Mouse (Mus musculus) limb, embryonic 15.5 days (tissue): ENCODE measurements around the gene Stx5a. TPM values are rescaled to one million over a fixed set of nuclear protein-coding genes. Genes with fewer than 3 reads are reported as not detected.

Experiments
- ATAC-seq: fragments of 200-750 bp; cut with Nextera tagmentation; 2 replicates; pipeline ENCODE4 v1.8.0; 2017; ENCODE audit warnings: low read depth, moderate TSS enrichment; ENCODE audit not compliant: insufficient number of reproducible peaks, low FRiP score, low TSS enrichment
- H3K27ac ChIP-seq: fragments of 300-500 bp; sonication (generic); 2 replicates; pipeline ENCODE4 v1.5.1; 2015; ENCODE audit warnings: moderate library complexity, mild to moderate bottlenecking, inconsistent platforms
- H3K27me3 ChIP-seq: fragments of 300-500 bp; sonication (generic); 2 replicates; pipeline ENCODE4 v1.6.1; 2015; ENCODE audit warnings: inconsistent platforms
- H3K36me3 ChIP-seq: fragments of 300-500 bp; sonication (generic); 2 replicates; pipeline ENCODE4 v1.6.1; 2015; ENCODE audit warnings: inconsistent platforms
- H3K4me1 ChIP-seq: fragments of 300-500 bp; sonication (generic); 2 replicates; pipeline ENCODE4 v1.6.1; 2015; ENCODE audit warnings: inconsistent platforms
- H3K4me2 ChIP-seq: fragments of 300-500 bp; sonication (generic); 2 replicates; pipeline ENCODE4 v1.6.1; 2015; ENCODE audit warnings: mild to moderate bottlenecking, inconsistent platforms
- H3K4me3 ChIP-seq: fragments of 300-500 bp; sonication (generic); 2 replicates; pipeline ENCODE4 v1.5.1; 2015; ENCODE audit warnings: mild to moderate bottlenecking, inconsistent platforms
- H3K9ac ChIP-seq: fragments of 300-500 bp; sonication (generic); 2 replicates; pipeline ENCODE4 v1.6.1; 2015; ENCODE audit warnings: inconsistent platforms
- H3K9me3 ChIP-seq: fragments of 300-500 bp; sonication (generic); 2 replicates; pipeline ENCODE4 v1.6.1; 2016; ENCODE audit warnings: inconsistent platforms
- WGBS: fragments of 180-500 bp; shearing (Covaris S2); methylation state at CpG from one replicate; pipeline ENCODE4 v1.1.7; 2015; 5-methylcytosine and 5-hydroxymethylcytosine counted together
- polyA plus RNA-seq: library from polyadenylated mRNA; unstranded; fragments of >200 nt; fragmentation: Nextera tagmentation; extraction: Ambion mirVana; gene quantifications from 2 replicates; pipeline ENCODE4 v1.2.1, GENCODE M21; 2015

Gene Stx5a
- polyA plus RNA-seq, 1 experiment from 2014 or later = 185 TPM

DNA sequence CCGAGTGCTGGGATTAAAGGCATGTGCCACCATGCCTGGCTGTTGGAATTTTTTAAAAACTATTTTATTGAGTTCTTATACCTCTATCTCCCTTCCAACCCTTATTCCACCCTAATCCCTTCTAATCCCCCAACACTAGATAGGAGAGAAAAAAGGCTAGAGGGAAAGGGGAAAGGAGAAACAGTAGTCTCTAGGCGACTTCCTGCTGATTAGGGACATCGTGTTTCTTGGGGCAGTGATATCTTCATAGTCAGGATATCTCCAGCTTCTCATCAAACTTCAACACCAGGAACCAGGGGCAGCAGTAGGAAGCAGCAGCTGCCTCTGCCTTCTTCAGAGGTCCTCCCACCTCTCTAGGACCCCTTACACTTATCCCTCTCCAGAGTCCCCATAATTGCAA is 6.9 kb upstream of the Stx5a start:
- peaks cover 18% of the 10 kb centered on the region; the same call in 1 of the 2 replicates for H3K4me1 ChIP-seq
- WGBS = 72% methylated on average over 3 of the region's 3 CpGs
- H3K27me3 ChIP-seq = no peaks in the 10 kb centered on the region
- no peak overlapping the region for H3K27ac ChIP-seq
- H3K36me3 ChIP-seq = peaks cover 18% of the 10 kb centered on the region
- ATAC-seq = no peak
- no peak overlapping the region for H3K4me3 ChIP-seq
- H3K9me3 ChIP-seq = no peaks in the 10 kb centered on the region
- H3K4me2 ChIP-seq = no peak overlapping the region
- no peak overlapping the region for H3K9ac ChIP-seq

- Histone ChIP-seq H3K4me3 (peak within 1 kb of the TSS; percentile 84), H3K4me1 (peaks cover 21% of the 10 kb centered on the region), H3K9ac (peak within 1 kb of the TSS; percentile 69), H3K36me3 (peaks cover 31% of the 10 kb centered on the region), H3K27ac (peak within 1 kb of the TSS; percentile 47), H3K4me2 (peak within 1 kb of the TSS; percentile 69), H3K9me3 (no peaks in the 10 kb centered on the region), H3K27me3 (no peaks in the 10 kb centered on the region)
- ATAC-seq = peak; percentile 90
- under 1% methylated on average over 32 of the region's 32 CpGs for WGBS
Measured at GRCm38 (mm10) chr19:8735389-8736159, 5.6 kb upstream of the Stx5a start, which contains the start of gene Wdr74. TSS of gene Wdr74 (plus strand) at chr19:8735827.

DNA sequence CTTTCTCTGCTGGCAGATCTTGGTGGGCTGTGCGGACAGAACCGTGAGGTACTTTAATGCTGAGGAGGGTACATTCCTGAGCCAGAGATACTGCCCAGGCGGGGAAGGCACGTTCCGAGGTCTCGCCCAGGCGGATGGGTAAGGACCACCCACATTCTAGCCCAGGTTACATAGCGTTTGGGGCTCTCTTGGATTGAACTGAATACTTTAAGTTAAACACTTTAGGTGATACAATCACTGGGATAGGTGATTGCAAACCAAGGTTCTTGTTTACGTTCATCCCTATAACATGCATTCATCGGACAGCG is 5.1 kb upstream of the Stx5a start:
- Histone ChIP-seq H3K27ac (peak overlapping the region; percentile 47), H3K36me3 (peaks cover 33% of the 10 kb centered on the region), H3K4me2 (peak overlapping the region; percentile 69), H3K4me1 (peaks cover 27% of the 10 kb centered on the region), H3K9me3 (no peaks in the 10 kb centered on the region), H3K9ac (peak overlapping the region; percentile 69), H3K27me3 (no peaks in the 10 kb centered on the region), H3K4me3 (peak overlapping the region; percentile 84)
- no peak for ATAC-seq
- WGBS = 2% methylated on average over 11 of the region's 11 CpGs

GRCm38 (mm10) chr19:8738911-8739310 is 2.3 kb upstream of the Stx5a start:
- Histone ChIP-seq H3K9me3 (no peaks in the 10 kb centered on the region), H3K36me3 (peaks cover 47% of the 10 kb centered on the region)

DNA sequence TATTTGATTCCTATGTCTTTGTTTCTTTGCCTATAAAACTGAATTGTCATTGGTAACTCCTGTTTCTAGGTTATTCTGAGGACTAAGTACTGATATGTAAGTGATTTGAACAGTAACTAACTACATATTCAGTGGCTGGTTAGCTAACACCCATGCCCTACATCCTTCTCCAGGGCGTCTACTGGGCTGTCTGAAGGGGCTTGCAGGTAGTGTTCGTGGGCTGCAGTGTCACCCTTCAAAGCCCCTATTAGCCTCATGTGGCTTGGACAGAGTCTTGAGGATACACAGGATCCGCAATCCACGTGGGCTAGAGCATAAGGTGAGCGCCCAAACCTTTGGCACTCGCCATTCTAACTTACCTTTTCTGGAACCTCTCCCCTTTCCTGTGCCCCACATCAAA is 1.6 kb upstream of the Stx5a start:
- Histone ChIP-seq H3K4me1 (peaks cover 40% of the 10 kb centered on the region), H3K9me3 (no peaks in the 10 kb centered on the region), H3K36me3 (peaks cover 53% of the 10 kb centered on the region), H3K4me3 (no peak overlapping the region), H3K27me3 (no peaks in the 10 kb centered on the region), H3K9ac (no peak overlapping the region), H3K27ac (no peak overlapping the region), H3K4me2 (no peak overlapping the region)
- WGBS = 95% methylated on average over 6 of the region's 6 CpGs
- no peak for ATAC-seq

More at GRCm38 (mm10) chr19:8738911-8739310, 2.3 kb upstream of the Stx5a start:
- H3K27ac ChIP-seq = no peak overlapping the region
- H3K4me3 ChIP-seq = no peak overlapping the region
- H3K4me1 ChIP-seq = peaks cover 40% of the 10 kb centered on the region
- WGBS = 92% methylated on average over 7 of the region's 7 CpGs
- H3K4me2 ChIP-seq = no peak overlapping the region
- no peaks in the 10 kb centered on the region for H3K27me3 ChIP-seq
- ATAC-seq = no peak
- H3K9ac ChIP-seq = no peak overlapping the region

GRCm38 (mm10) chr19:8740603-8741002 is 610 bp upstream of the Stx5a start, which contains the start of gene 1700092M07Rik:
TSS of gene 1700092M07Rik (plus strand) at chr19:8740718.
- peaks cover 63% of the 10 kb centered on the region for H3K36me3 ChIP-seq
- ATAC-seq = no peak; the same call in 1 of the 2 replicates

GRCm38 (mm10) chr19:8742176-8742575 is 963 bp downstream of the Stx5a start:
- 18% methylated on average over 14 of the region's 14 CpGs for WGBS

More at GRCm38 (mm10) chr19:8740603-8741002, 610 bp upstream of the Stx5a start, which contains the start of gene 1700092M07Rik:
- H3K27ac ChIP-seq = peak within 1 kb of the TSS; percentile 99
- peak within 1 kb of the TSS; percentile 90 for H3K9ac ChIP-seq
- H3K4me1 ChIP-seq = peaks cover 34% of the 10 kb centered on the region
- peak within 1 kb of the TSS; percentile 45 for H3K4me2 ChIP-seq
- peak within 1 kb of the TSS; percentile 88 for H3K4me3 ChIP-seq
- H3K9me3 ChIP-seq = no peaks in the 10 kb centered on the region
- 66% methylated on average over 14 of the region's 14 CpGs for WGBS
- H3K27me3 ChIP-seq = no peaks in the 10 kb centered on the region

DNA sequence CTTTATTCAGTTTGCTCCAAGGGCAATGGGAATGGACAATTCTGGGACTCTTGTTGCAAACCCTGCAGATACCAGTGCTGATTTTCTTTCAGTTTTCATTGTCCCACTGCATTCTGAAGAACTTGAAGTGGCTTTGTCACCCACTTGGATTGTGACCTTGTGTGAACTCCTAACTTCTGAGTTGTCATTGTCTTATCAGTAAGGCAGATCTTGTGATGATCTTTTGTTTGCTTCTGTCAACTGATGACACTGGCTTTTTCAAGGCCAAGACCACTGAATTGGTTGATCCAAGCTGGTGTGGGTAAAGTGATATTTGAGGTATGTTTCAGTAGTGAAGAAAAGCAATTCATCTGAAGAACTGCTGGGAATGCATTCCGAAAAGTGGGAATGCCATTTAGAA is 4.2 kb downstream of the Stx5a start:
- peaks cover 81% of the 10 kb centered on the region for H3K36me3 ChIP-seq
- peaks cover 21% of the 10 kb centered on the region for H3K4me1 ChIP-seq
- H3K9me3 ChIP-seq = no peaks in the 10 kb centered on the region
- H3K27me3 ChIP-seq = no peaks in the 10 kb centered on the region
- H3K4me2 ChIP-seq = no peak overlapping the region
- no peak overlapping the region for H3K9ac ChIP-seq
- WGBS = 95% methylated on average over 1 of the region's 1 CpGs
- H3K4me3 ChIP-seq = no peak overlapping the region
- ATAC-seq = no peak
- no peak overlapping the region for H3K27ac ChIP-seq

More at GRCm38 (mm10) chr19:8742176-8742575, 963 bp downstream of the Stx5a start:
- peaks cover 28% of the 10 kb centered on the region for H3K4me1 ChIP-seq
- peak overlapping the region; percentile 88 for H3K4me3 ChIP-seq
- peak overlapping the region; percentile 99 for H3K27ac ChIP-seq
- H3K27me3 ChIP-seq = no peaks in the 10 kb centered on the region
- H3K9me3 ChIP-seq = no peaks in the 10 kb centered on the region
- H3K4me2 ChIP-seq = peak overlapping the region; percentile 71
- H3K9ac ChIP-seq = peak overlapping the region; percentile 90
- peaks cover 78% of the 10 kb centered on the region for H3K36me3 ChIP-seq
- no peak for ATAC-seq

GRCm38 (mm10) chr19:8747368-8747767 is 6.2 kb downstream of the Stx5a start:
- Histone ChIP-seq H3K4me1 (peaks cover 13% of the 10 kb centered on the region), H3K27ac (no peak overlapping the region), H3K36me3 (peaks cover 96% of the 10 kb centered on the region), H3K4me2 (no peak overlapping the region), H3K27me3 (no peaks in the 10 kb centered on the region), H3K4me3 (no peak overlapping the region), H3K9me3 (no peaks in the 10 kb centered on the region), H3K9ac (no peak overlapping the region)
- WGBS = 78% methylated on average over 2 of the region's 2 CpGs
- no peak for ATAC-seq

DNA sequence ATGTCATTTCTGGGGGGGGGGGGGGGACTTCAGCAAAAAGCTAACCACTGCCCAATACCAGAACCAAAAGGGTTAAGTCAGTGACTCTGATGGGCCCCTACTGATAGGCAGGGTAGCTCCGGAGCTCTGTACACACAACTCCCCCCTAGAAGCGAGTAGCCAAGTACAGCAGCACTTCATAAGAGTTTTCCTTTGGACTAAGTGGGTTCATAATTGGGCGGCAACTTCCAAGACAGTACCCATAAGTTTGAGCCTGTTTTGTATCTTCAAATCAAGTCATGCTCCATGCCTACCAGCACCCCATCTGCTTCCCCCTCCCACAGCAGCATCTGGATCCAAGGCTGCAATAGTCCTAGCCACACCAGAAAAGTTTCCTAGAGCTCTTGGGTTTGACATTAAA is 14.4 kb downstream of the Stx5a start:
- H3K9me3 ChIP-seq = no peaks in the 10 kb centered on the region
- H3K4me2 ChIP-seq = peak overlapping the region; percentile 54; the same call in 1 of the 2 replicates
- H3K36me3 ChIP-seq = peaks cover 45% of the 10 kb centered on the region
- peak overlapping the region; percentile 43; the same call in 1 of the 2 replicates for H3K27ac ChIP-seq
- peaks cover 19% of the 10 kb centered on the region for H3K4me1 ChIP-seq
- no peak for ATAC-seq
- no peak overlapping the region for H3K9ac ChIP-seq
- 73% methylated on average over 3 of the region's 3 CpGs for WGBS
- peak overlapping the region; percentile 93; the same call in 1 of the 2 replicates for H3K4me3 ChIP-seq
- no peaks in the 10 kb centered on the region for H3K27me3 ChIP-seq

GRCm38 (mm10) chr19:8756635-8757387 is 15.6 kb downstream of the Stx5a start, which contains the start of gene Nxf1:
TSS of gene Nxf1 (plus strand) at chr19:8757073.
- H3K9ac ChIP-seq = peak within 1 kb of the TSS; percentile 88
- H3K27ac ChIP-seq = peak within 1 kb of the TSS; percentile 90
- under 1% methylated on average over 75 of the region's 75 CpGs for WGBS
- peak; percentile 91 for ATAC-seq
- peak within 1 kb of the TSS; percentile 93 for H3K4me3 ChIP-seq
- H3K27me3 ChIP-seq = no peaks in the 10 kb centered on the region
- H3K36me3 ChIP-seq = peaks cover 34% of the 10 kb centered on the region
- H3K9me3 ChIP-seq = no peaks in the 10 kb centered on the region
- H3K4me2 ChIP-seq = peak within 1 kb of the TSS; percentile 54
- H3K4me1 ChIP-seq = peaks cover 19% of the 10 kb centered on the region
